9 mouse cellular contexts compared by ENCODE assay signal in the genomic region with DNA sequence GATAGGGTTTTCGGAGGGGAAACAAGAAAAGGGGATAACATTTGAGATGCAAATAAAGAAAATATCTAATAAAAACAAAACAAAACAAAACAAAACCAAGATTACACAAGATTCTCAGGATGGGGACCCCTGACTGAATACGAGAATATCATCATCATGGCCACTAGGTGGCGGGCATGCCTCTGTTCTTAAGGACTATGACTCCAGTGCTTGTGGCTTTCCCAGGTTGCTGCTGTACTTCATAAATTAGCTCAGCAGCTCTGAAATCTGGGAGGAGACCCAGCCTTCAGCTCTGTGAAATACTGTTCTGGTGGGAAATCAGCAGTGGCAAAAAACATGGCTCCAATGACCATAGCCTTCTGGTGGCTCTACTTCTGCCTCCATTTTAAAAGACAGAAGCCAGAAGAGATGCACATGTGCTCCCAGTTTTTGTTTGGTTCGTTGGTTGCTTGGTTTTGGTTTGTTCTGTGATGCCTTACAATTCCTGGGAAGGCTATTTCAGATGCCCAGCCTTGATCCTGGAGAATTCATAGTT. TPM values are rescaled to one million over a fixed set of nuclear protein-coding genes. Genes with fewer than 3 reads are reported as not detected.
DNase-seq lines count a peak whose midpoint lies in the region; ATAC-seq and TF ChIP-seq lines count a peak whose summit lies in the region.
"Had no signal": no experiment of that assay in that cellular context is flagged by ENCODE, and none has a peak within 500 bp of the region (broad histone marks: within the 10 kb centered on the region; RNA-seq: fewer than 3 reads in every experiment).

No protein-coding gene starts in this region.

- TF ChIP-seq CTCF in lung, adult 2 months (IDR thresholded peaks at IDR 0.05; ENCODE audit: insufficient read depth, low read length): peak; percentile 71
- TF ChIP-seq CTCF in thymus, adult 2 months (IDR thresholded peaks at IDR 0.05; ENCODE audit: borderline replicate concordance, control insufficient read depth, extremely low read depth, insufficient read depth, low read length, poor library complexity): no peak

- no peaks in the 10 kb centered on the region for H3K9me3 ChIP-seq in ES-E14 (ENCODE audit: control insufficient read depth, insufficient read depth, low read depth, low read length)
- no peaks in the 10 kb centered on the region for H3K9me3 ChIP-seq in forebrain, embryonic 13.5 days (replicated peaks)
- no peaks in the 10 kb centered on the region for H3K9me3 ChIP-seq in hindbrain, embryonic 10.5 days

- peak; percentile 84 for ATAC-seq in forebrain, embryonic 13.5 days
- ATAC-seq in neutrophil, adult 5-6 weeks (ENCODE audit: extremely low read depth, insufficient number of reproducible peaks, low FRiP score, poor library complexity, severe bottlenecking): peak; percentile 44; the same call in 1 of the 2 replicates

- in situ Hi-C loops in ES-E14 (cut with MboI; ENCODE audit: low sequenced_read_pairs in 2 of 2, unreplicated experiment in 2 of 2): loop anchor here in 1 of 2 experiments (10.0 kb wide), 1 partner anchor 172 kb away; a partner anchor contains a TSS

- H3K4me1 ChIP-seq in ES-E14 (ENCODE audit: control insufficient read depth in 2 of 2, insufficient read depth in 2 of 2, low read length in 2 of 2, poor library complexity in 1 of 2): no peaks in the 10 kb centered on the region
- H3K4me1 ChIP-seq in forebrain, embryonic 13.5 days: no peaks in the 10 kb centered on the region
- H3K4me1 ChIP-seq in hindbrain, embryonic 10.5 days (replicated peaks): no peaks in the 10 kb centered on the region
- no peaks in the 10 kb centered on the region for H3K4me1 ChIP-seq in lung, adult 2 months (ENCODE audit: control insufficient read depth, insufficient read depth, low read length)
- H3K4me1 ChIP-seq in thymus, adult 2 months (replicated peaks; ENCODE audit: control insufficient read depth, insufficient read depth, low read length): no peaks in the 10 kb centered on the region

- H3K36me3 ChIP-seq in ES-E14 (ENCODE audit: control insufficient read depth, insufficient read depth, low read length, poor library complexity, severe bottlenecking): no peaks in the 10 kb centered on the region
- no peaks in the 10 kb centered on the region for H3K36me3 ChIP-seq in forebrain, embryonic 13.5 days (ENCODE audit: poor library complexity, severe bottlenecking)
- no peaks in the 10 kb centered on the region for H3K36me3 ChIP-seq in hindbrain, embryonic 10.5 days
- no peaks in the 10 kb centered on the region for H3K36me3 ChIP-seq in thymus, adult 2 months (ENCODE audit: control insufficient read depth, insufficient read depth, low read length)

- no peaks in the 10 kb centered on the region for H3K27me3 ChIP-seq in forebrain, embryonic 13.5 days
- no peaks in the 10 kb centered on the region for H3K27me3 ChIP-seq in hindbrain, embryonic 10.5 days (ENCODE audit: insufficient read depth, poor library complexity, severe bottlenecking)
- no peaks in the 10 kb centered on the region for H3K27me3 ChIP-seq in thymus, adult 2 months (ENCODE audit: control insufficient read depth, insufficient read depth, low read length)

- no peak overlapping the region for H3K4me2 ChIP-seq in forebrain, embryonic 13.5 days

- no peak overlapping the region for H3K27ac ChIP-seq in ES-E14 (ENCODE audit: insufficient read depth, low read depth, low read length, poor library complexity, severe bottlenecking)
- H3K27ac ChIP-seq in forebrain, embryonic 13.5 days: no peak overlapping the region
- H3K27ac ChIP-seq in hindbrain, embryonic 10.5 days: no peak overlapping the region
- H3K27ac ChIP-seq in thymus, adult 2 months (ENCODE audit: control insufficient read depth, insufficient read depth, low read length): no peak overlapping the region

- no peak overlapping the region for H3K9ac ChIP-seq in ES-E14 (ENCODE audit: insufficient read depth, low read depth, low read length, poor library complexity, severe bottlenecking)
- H3K9ac ChIP-seq in forebrain, embryonic 13.5 days: no peak overlapping the region

- no peak overlapping the region for H3K4me3 ChIP-seq in ES-E14 (ENCODE audit: insufficient read depth in 1 of 2, low read depth in 1 of 2, low read length in 2 of 2, poor library complexity in 1 of 2, severe bottlenecking in 1 of 2)
- H3K4me3 ChIP-seq in forebrain, embryonic 13.5 days: no peak overlapping the region
- no peak overlapping the region for H3K4me3 ChIP-seq in hindbrain, embryonic 10.5 days
- H3K4me3 ChIP-seq in lung, adult 2 months (replicated peaks; ENCODE audit: extremely low read depth, low read depth, low read length): no peak overlapping the region
- H3K4me3 ChIP-seq in thymus, adult 2 months (ENCODE audit: control insufficient read depth, insufficient read depth, low read length): no peak overlapping the region

- peak; percentile 58 for DNase-seq in ES-E14 (ENCODE audit: low read depth, low spot score)
- DNase-seq in c-Kit-positive CD71-positive TER-119-negative erythroid progenitor cells, embryonic 14.5 days (ENCODE audit: low read depth): peak; percentile 51
- peak; percentile 60 for DNase-seq in hindbrain, embryonic 10.5 days (ENCODE audit: low spot score)
- peak; percentile 40 to 82 for DNase-seq in layer of hippocampus, adult 18-20 months (ENCODE audit: low spot score in 2 of 2)
- DNase-seq in lung, adult 2 months: peak; percentile 58
- peak; percentile 66 for DNase-seq in thymus, adult 2 months

- 8% methylated on average over 4 of the region's 4 CpGs for WGBS in forebrain, embryonic 13.5 days
- 20% methylated on average over 4 of the region's 4 CpGs for WGBS in hindbrain, embryonic 10.5 days
- 20% methylated on average over 4 of the region's 4 CpGs for WGBS in lung, adult 2 months
- WGBS in thymus, adult 2 months: 19% methylated on average over 4 of the region's 4 CpGs

- no peak for TF ChIP-seq POLR2A in lung, adult 2 months (IDR thresholded peaks at IDR 0.05; ENCODE audit: borderline replicate concordance, extremely low read depth, low read depth, low read length)
- TF ChIP-seq POLR2A in thymus, adult 2 months (IDR thresholded peaks at IDR 0.05; ENCODE audit: control insufficient read depth, extremely low read depth, insufficient read depth, low read length, poor library complexity): no peak

TF ChIP-seq in ES-E14, 5 proteins besides CTCF, POLR2A, EP300 and RAD21:
- TF ChIP-seq ZC3H11A (IDR thresholded peaks at IDR 0.05; ENCODE audit: borderline replicate concordance, low read depth, low read length) (peak; percentile 30; the same call in 1 of the 2 replicates), CHD2 (IDR thresholded peaks at IDR 0.05; ENCODE audit: low read depth, low read length) (no peak)

RNA-seq across cellular contexts. Expression of a gene that starts 4.5 kb away (rescaled TPM):
- total RNA-seq in ES-E14 (2012; rRNA removed): not detected in 2 replicates
- polyA plus RNA-seq in forebrain, embryonic 13.5 days (2015; fragmentation: Nextera tagmentation; extraction: Ambion mirVana): not detected in 2 replicates
- polyA plus RNA-seq in hindbrain, embryonic 10.5 days (2016; fragmentation: Nextera tagmentation; extraction: Ambion mirVana): not detected in 2 replicates
- total RNA-seq in layer of hippocampus, adult 18-20 months (2021): not detected
- polyA plus RNA-seq in lung, adult 2 months (2012; rRNA removed): not detected in 2 replicates
- 0.61 TPM in 1 of 2 replicates, not detected in the other for total RNA-seq in neutrophil, adult 5-6 weeks (2017)
- not detected in 2 replicates for polyA plus RNA-seq in thymus, adult 2 months (2012; rRNA removed)
- polyA plus RNA-seq: heart, embryonic 14.5 days had no signal

RNA-seq across cellular contexts. Expression of a gene that starts 51.6 kb away (rescaled TPM):
- 2.2 and 2.3 TPM in 2 replicates for total RNA-seq in ES-E14 (2012; rRNA removed)
- 0.22 and 0.97 TPM in 2 replicates for polyA plus RNA-seq in forebrain, embryonic 13.5 days (2015; fragmentation: Nextera tagmentation; extraction: Ambion mirVana)
- polyA plus RNA-seq in hindbrain, embryonic 10.5 days (2016; fragmentation: Nextera tagmentation; extraction: Ambion mirVana): 0.32 and 0.85 TPM in 2 replicates
- total RNA-seq in layer of hippocampus, adult 18-20 months (2021): 1 to 10 TPM; 6.6 to 7.0 TPM
- polyA plus RNA-seq in lung, adult 2 months (2012; rRNA removed): 5.6 and 14.9 TPM in 2 replicates
- total RNA-seq in neutrophil, adult 5-6 weeks (2017): 330 and 346 TPM in 2 replicates
- polyA plus RNA-seq in thymus, adult 2 months (2012; rRNA removed): 11.6 and 14.0 TPM in 2 replicates
